Mouse (Mus musculus) midbrain, postnatal 0 days (tissue): Measurements from ENCODE around the gene Krt7. TPM values are rescaled to one million over a fixed set of nuclear protein-coding genes. Genes with fewer than 3 reads are reported as not detected.

ENCODE experiments used
- ATAC-seq: fragments of 200-750 bp; cut with Nextera tagmentation; 2 replicates; pipeline ENCODE4 v1.8.0; 2017; ENCODE audit warnings: moderate number of reproducible peaks, mild to moderate bottlenecking, moderate TSS enrichment, moderate library complexity; ENCODE audit not compliant: low FRiP score
- DNase-seq: peaks from one replicate; pipeline ENCODE4 v3.0.0-alpha.2; 2015; ENCODE audit warnings: low spot score
- H3K27ac ChIP-seq: fragments of 300-500 bp; sonication (generic); 2 replicates; pipeline ENCODE4 v1.5.1; 2014; ENCODE audit warnings: low read depth, mild to moderate bottlenecking, low read length, mixed read lengths
- H3K27me3 ChIP-seq: fragments of 300-500 bp; sonication (generic); 2 replicates; pipeline ENCODE4 v1.6.1; 2014; ENCODE audit warnings: low read length, control low read depth, mixed read lengths; ENCODE audit not compliant: insufficient read depth
- H3K36me3 ChIP-seq: fragments of 300-500 bp; sonication (generic); 2 replicates; pipeline ENCODE4 v1.6.1; 2014; ENCODE audit warnings: low read length, control low read depth, mixed read lengths; ENCODE audit not compliant: insufficient read depth
- H3K4me1 ChIP-seq: fragments of 300-500 bp; sonication (generic); 2 replicates; pipeline ENCODE4 v1.6.1; 2014; ENCODE audit warnings: mild to moderate bottlenecking, control low read depth, antibody characterized with exemption, low read length, mixed read lengths; ENCODE audit not compliant: insufficient read depth
- H3K4me2 ChIP-seq: fragments of 300-500 bp; sonication (generic); 2 replicates; pipeline ENCODE4 v1.6.1; 2014; ENCODE audit warnings: low read depth, mild to moderate bottlenecking, low read length, mixed read lengths; ENCODE audit not compliant: poor library complexity, severe bottlenecking
- H3K4me3 ChIP-seq: fragments of 300-500 bp; sonication (generic); 2 replicates; pipeline ENCODE4 v1.5.1; 2014; ENCODE audit warnings: low read depth, mild to moderate bottlenecking, low read length, moderate library complexity
- H3K9ac ChIP-seq: fragments of 300-500 bp; sonication (generic); replicated peaks from 2 replicates; pipeline ENCODE4 v1.6.1; 2014; ENCODE audit warnings: mild to moderate bottlenecking, low read length, moderate library complexity, mixed read lengths; ENCODE audit not compliant: poor library complexity, severe bottlenecking
- H3K9me3 ChIP-seq: fragments of 300-500 bp; sonication (generic); 2 replicates; pipeline ENCODE4 v1.6.1; 2016; ENCODE audit warnings: low read length, control low read depth
- CTCF ChIP-seq: IDR thresholded peaks from 2 replicates; pipeline ENCODE4 v1.5.1; 2016; ENCODE audit warnings: antibody characterized with exemption, mild to moderate bottlenecking
- WGBS: fragments of 180-500 bp; shearing (Covaris S2); extraction: QIAGEN DNeasy Blood & Tissue Kit; methylation state at CpG from one replicate; pipeline ENCODE4 v1.1.7; 2014; 5-methylcytosine and 5-hydroxymethylcytosine counted together
- polyA plus RNA-seq: library from polyadenylated mRNA; unstranded; fragments of >200 nt; fragmentation: Nextera tagmentation; extraction: Ambion mirVana; gene quantifications from 2 replicates; pipeline ENCODE4 v1.2.1, GENCODE M21; 2015
- total RNA-seq: library from RNA; depleted of rRNA; stranded (reverse); fragments of >200 nt; gene quantifications from 2 replicates; pipeline ENCODE4 v1.2.3, GENCODE M21; 2014

Krt7 gene
- total and polyA plus RNA-seq, 2 experiments from 2014 or later: 0.20 to 0.49 TPM

DNA sequence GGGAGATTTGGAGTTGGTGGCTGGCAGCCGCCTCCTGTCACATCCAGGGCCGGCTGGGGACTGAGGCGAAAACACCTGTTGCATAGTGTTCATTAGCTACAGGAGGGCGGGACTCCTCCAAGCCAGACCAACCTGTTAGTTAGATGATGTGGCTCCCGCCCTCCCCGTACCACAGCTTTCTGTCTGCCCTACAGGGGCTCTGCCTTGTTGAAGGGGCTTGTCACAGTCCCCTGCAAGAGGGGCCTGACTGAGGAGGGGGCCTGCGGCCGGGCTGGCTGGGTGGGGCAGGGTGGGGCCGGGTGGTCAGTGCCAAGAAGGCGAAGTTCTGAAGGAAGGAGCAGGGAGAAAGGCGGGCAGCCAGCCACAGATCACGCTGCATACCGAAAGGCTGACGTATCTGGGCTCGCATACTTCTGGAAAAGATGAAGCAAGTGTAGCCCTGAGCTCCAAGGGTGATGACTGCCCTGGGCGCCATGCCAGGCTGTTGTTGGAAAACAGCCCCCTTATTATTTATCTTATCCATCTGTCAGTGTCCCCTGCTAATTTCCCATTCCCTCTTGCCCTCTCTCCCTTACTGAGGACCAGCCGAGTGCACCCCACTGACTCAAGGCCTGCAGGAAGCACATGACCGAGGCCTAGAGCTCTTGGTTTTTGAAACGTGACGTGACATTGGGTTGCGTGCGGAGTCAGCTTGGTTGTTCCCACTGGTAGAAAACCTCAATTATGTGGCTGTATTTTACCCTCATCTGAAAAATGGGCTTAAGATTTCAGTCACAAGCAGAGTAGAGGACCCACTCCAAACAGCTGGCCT is 40.5 kb upstream of the Krt7 start, which contains the start of gene Krt80:
Gene Krt80, minus strand, starts transcription at position 62 of the 811 bp plus-strand sequence.
- no peaks in the 10 kb centered on the region for H3K4me1 ChIP-seq
- no peak within 1 kb of the TSS for H3K4me2 ChIP-seq
- TF ChIP-seq CTCF: no peak
- H3K36me3 ChIP-seq: no peaks in the 10 kb centered on the region
- no peak within 1 kb of the TSS; the same call in 1 of the 2 replicates for H3K9ac ChIP-seq
- H3K27me3 ChIP-seq: no peaks in the 10 kb centered on the region
- no peaks in the 10 kb centered on the region for H3K9me3 ChIP-seq
- no peak within 1 kb of the TSS for H3K27ac ChIP-seq
- no peak within 1 kb of the TSS for H3K4me3 ChIP-seq
- 69% methylated on average over 21 of the region's 22 CpGs for WGBS
- no peak for ATAC-seq
- peak; percentile 42 for DNase-seq

DNA sequence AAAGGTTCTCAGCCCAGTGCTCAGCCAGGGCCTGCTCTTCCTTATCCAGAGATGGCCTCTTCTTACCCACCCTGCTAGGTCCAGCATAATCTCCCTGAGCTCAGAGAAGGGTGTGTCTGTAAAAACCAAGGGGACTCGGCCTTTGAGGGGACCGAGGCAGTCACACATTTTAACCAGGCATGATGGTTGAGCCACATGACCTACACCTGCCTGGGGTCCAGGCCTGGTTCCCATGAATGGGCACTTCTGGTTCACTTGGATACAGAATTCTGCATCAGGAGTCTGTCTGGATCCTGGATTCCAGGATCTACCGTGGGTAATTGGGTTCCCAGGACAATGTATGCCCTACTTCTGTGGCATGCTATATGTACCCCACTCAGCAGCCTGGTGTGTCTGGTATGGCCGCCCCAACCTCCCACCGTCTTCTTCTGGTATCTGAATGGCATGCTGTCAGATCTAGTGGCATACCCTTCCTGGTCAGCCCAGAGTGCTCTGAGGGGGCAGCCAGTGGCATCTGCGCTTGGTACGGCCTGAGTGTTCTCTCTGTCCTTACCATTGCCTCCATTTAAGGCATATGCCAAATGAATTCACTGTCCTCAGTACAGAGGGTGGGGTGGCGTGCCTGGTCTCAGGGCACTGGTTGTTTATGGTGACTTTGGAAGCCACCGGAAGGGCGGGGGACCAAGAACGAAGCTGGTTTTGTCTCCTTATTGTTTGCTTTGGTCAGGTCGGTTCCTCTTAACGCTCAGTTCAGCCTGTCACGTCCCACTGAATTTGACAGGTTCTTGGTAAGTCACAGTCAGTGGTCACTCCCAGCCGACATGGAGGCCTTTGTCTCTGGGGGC is 39.5 kb upstream of the Krt7 start:
- no peak overlapping the region for H3K4me3 ChIP-seq
- 66% methylated on average over 15 of the region's 15 CpGs for WGBS
- no peaks in the 10 kb centered on the region for H3K9me3 ChIP-seq
- H3K27me3 ChIP-seq: no peaks in the 10 kb centered on the region
- ATAC-seq (no peak), DNase-seq (no peak)
- no peak overlapping the region for H3K4me2 ChIP-seq
- H3K4me1 ChIP-seq: no peaks in the 10 kb centered on the region
- H3K27ac ChIP-seq: no peak overlapping the region
- no peak for TF ChIP-seq CTCF
- H3K9ac ChIP-seq: no peak overlapping the region
- no peaks in the 10 kb centered on the region for H3K36me3 ChIP-seq

DNA sequence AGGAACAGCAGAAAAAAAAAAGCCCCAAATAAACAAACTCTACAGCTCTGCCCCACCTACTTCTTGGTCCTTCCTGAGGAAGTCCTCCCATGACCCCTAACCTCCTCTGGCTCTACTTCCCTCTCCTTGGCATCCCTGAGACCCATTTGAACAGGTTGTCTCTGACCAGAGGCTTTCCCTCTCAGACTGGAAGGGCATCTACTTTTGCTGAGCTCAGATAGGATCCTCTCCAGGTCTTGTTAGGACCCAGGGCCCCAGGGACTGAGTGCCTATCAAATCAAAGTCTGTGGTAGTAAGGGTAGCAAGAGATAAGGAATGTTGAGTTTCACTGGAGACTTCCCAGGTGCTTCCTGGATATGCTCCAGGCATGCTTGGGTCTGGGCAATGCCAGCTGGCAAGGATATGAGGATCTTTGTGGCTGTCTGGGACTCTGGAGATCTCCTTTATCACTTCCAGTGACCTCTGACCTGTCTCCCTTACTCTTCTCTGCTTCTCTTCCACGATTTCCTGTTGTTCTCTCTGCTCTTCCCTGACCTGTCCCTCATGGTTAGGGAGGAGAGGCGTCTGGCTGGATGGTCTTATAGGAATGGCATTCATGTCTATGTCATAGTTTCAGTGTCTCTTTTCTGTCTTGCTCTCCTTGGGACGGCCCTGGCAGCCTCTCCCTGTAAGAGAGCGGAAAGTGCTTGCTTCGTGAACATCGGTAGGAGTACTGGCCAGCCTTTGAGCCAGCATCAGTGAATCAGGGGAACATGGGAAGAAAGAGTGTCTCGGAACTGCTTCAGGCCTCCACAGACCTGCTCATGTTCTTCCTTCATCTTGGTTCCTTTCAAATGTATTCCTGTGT is 38.5 kb upstream of the Krt7 start:
- Histone ChIP-seq H3K27ac (no peak overlapping the region), H3K36me3 (no peaks in the 10 kb centered on the region), H3K4me1 (no peaks in the 10 kb centered on the region), H3K4me2 (no peak overlapping the region), H3K9ac (no peak overlapping the region), H3K4me3 (no peak overlapping the region), H3K27me3 (no peaks in the 10 kb centered on the region), H3K9me3 (no peaks in the 10 kb centered on the region)
- TF ChIP-seq CTCF: no peak
- ATAC-seq (no peak), DNase-seq (no peak)
- 71% methylated on average over 7 of the region's 7 CpGs for WGBS

- no peaks in the 10 kb centered on the region for H3K9me3 ChIP-seq
- no peak overlapping the region for H3K9ac ChIP-seq
- no peak overlapping the region for H3K27ac ChIP-seq
- 80% methylated on average over 16 of the region's 16 CpGs for WGBS
- TF ChIP-seq CTCF: no peak
- ATAC-seq (no peak), DNase-seq (no peak)
- no peaks in the 10 kb centered on the region for H3K27me3 ChIP-seq
- no peak overlapping the region for H3K4me3 ChIP-seq
- no peak overlapping the region for H3K4me2 ChIP-seq
- H3K36me3 ChIP-seq: no peaks in the 10 kb centered on the region
- no peaks in the 10 kb centered on the region for H3K4me1 ChIP-seq
Measured at GRCm38 (mm10) chr15:101373286-101373898, 37.5 kb upstream of the Krt7 start.

DNA sequence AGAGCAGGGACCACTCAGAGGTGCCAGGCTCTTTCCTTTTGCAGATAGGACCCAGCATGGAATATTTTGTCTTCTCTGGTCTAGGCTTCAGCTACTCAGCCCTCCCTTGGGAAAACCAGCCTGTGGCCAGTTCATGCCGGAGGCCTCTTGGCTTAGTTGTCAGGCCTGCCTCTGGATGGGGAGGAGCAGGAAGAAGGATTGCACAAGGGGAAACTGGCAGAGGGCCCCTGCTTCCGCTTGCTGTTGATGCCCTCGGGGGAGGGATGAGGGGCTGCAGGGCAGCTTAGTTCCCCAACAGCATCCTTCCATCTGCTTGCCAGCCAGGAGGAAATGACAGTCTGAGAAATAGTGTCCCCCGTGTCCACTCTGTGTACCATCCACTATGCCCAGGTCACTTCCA is 36.0 kb upstream of the Krt7 start:
- H3K4me1 ChIP-seq: no peaks in the 10 kb centered on the region
- H3K27ac ChIP-seq: no peak overlapping the region
- no peaks in the 10 kb centered on the region for H3K27me3 ChIP-seq
- no peak for ATAC-seq
- H3K4me2 ChIP-seq: no peak overlapping the region
- no peak for TF ChIP-seq CTCF
- DNase-seq: no peak
- WGBS: 65% methylated on average over 4 of the region's 4 CpGs
- H3K9ac ChIP-seq: no peak overlapping the region
- no peaks in the 10 kb centered on the region for H3K36me3 ChIP-seq
- H3K4me3 ChIP-seq: no peak overlapping the region
- H3K9me3 ChIP-seq: no peaks in the 10 kb centered on the region
